Mouse (Mus musculus): Measurements from ENCODE around the gene Wdfy2. TPM values are rescaled to one million over a fixed set of nuclear protein-coding genes. Genes with fewer than 3 reads are reported as not detected.
"Not testable (repeated sequence)": the region's sequence is repeated elsewhere in the genome, so short reads cannot be mapped to it uniquely, and the experiment has no call there.

Wdfy2 gene
- total RNA-seq, 2 experiments from 2014 or later = 6.5 to 6.9 TPM

DNA sequence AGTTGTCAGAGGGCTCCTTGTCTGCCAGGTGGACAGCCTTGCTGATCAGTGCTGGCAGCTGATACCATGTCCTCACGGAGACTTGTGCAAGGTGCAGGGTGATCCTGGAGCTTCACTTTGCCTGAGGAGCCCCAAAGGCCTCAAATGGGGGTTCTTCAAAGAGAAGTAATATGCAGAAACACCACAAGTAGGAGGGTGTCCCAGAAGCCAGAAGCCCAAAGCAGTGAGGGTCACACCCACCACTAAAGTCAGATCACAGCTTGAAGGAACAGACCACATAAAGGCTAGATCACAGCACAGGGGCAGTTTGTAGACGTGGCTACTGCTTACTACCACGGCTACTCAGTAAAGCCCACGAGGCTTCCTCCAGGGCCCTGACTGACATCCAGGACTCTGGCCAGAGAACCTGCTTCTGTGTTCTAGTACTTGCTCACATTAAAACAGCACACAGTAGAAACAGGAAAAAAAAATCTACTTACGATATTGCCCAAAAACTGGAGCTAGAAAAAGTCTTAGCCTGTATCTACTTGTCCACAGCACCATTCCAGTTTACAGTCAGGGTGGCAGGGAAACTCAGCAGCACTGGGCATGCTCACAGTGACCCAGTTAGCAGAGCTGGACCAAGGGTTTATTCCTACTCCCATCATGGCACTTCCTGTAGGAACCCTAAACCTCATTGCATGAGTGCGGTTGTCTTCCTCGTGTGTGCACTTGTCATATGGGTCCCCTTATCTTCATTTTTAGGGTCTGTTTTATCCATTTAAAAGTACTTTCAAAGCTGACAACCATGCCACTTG lies 41.4 kb downstream of the Wdfy2 start:
- DNase-seq (ENCODE audit: low spot score) = no peak

GRCm38 (mm10) chr14:62879497-62879896 lies 42.0 kb downstream of the Wdfy2 start:
- DNase-seq (ENCODE audit: low spot score) = peak; percentile 88

- DNase-seq (ENCODE audit: low spot score) = peak; percentile 82
These were observed 42.8 kb downstream of the Wdfy2 start for GRCm38 (mm10) chr14:62880084-62880851.

DNA sequence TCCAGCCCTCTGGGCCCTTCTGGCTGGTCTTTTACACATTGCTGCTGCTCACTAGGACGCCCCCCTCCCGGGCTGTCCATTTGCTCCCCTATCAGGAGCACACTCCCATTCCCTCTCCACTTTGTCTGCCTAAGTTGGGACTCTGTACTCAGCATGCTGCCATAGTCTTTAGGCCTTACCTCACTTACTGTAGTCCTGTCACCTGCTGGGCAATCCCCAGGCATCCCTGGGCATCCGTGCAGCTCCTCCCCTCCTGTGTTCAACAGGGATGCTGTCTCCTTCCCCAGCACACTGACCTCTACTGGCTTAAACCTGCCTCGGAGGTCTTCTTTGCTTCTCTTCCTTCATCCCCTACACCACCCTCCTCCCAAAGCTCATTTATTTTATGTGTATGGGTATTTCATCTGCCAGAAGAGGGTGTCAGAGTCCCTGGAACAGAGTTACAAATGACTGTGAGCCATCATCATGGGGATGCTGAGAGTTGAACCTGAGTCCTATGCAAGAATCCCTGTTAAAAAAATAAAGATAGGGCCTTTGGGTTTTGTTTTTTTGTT lies 44.7 kb downstream of the Wdfy2 start:
- no peak for DNase-seq (ENCODE audit: low spot score)

GRCm38 (mm10) chr14:62883551-62883950 lies 46.1 kb downstream of the Wdfy2 start:
- no peak for DNase-seq (ENCODE audit: low spot score)

GRCm38 (mm10) chr14:62884171-62884570 lies 46.7 kb downstream of the Wdfy2 start:
- DNase-seq (ENCODE audit: low spot score) = no peak

- DNase-seq (ENCODE audit: low spot score) = no peak
These were observed 47.2 kb downstream of the Wdfy2 start for GRCm38 (mm10) chr14:62884639-62885038.

DNA sequence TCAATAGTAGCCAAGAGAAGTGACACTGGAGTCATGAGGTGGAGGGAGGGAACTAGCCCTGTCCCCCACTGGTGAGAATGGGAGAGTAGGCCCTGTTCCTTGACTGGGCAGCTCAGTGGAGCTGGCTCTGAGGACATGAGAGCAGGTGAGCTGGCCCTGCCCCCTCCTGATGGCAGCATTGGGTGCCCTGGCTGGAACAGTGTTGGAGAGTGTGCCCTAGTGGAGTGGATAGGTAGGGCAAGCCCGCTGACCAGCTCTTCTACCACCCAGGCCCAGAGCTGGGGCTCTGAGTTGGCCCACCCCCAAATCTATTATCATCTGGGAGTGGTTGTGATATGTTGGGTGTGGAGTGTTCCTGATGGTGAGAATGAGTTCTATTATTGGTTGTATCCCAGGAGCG lies 47.7 kb downstream of the Wdfy2 start:
- no peak for DNase-seq (ENCODE audit: low spot score)

- no peak for DNase-seq (ENCODE audit: low spot score)
These were observed 53.9 kb downstream of the Wdfy2 start for GRCm38 (mm10) chr14:62891401-62891800.

DNA sequence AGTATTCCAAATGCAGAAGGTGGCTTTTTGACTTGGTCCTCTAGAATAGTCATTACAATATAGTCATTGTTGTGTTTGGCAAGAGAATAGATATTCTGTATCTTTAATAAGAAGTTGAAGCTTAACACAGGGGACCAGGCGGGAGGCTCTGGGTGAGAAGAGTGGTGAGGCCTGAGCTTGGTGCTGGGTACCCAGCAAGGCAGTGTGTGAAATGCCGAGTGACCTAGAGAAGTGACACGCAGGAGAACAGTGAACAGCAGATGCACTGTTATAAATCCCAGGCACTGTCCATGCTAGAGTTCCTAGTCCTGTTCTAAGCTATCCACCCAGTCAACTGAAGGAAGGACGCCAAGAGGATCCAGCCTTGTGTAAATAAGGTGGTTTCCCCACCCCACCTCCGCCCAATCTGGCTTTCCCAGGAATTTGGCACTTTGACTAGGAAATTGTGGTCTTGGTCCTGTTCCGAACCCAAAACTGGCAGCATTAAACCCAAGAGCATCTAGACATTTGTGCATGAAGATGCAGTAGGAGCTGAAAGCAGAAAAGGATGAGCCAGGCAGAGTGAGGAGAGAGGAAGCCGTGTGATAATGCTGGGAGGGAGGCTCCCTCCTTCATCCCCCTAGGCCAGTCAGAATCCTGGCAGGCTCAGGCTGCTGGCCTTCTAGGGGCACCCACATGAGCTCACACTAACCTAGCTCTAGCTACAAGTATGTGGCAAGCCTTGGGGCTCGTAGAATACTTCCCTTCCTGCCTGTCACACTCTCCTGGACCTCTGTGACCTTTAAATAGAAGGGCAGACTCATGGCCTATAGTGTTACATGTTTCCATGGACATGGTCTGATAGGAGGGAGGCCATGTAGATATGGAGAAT lies 55.5 kb downstream of the Wdfy2 start:
- DNase-seq (ENCODE audit: low spot score) = peak; percentile 44

GRCm38 (mm10) chr14:62893642-62894180 lies 56.2 kb downstream of the Wdfy2 start:
- DNase-seq (ENCODE audit: low spot score) = not testable (repeated sequence)

DNA sequence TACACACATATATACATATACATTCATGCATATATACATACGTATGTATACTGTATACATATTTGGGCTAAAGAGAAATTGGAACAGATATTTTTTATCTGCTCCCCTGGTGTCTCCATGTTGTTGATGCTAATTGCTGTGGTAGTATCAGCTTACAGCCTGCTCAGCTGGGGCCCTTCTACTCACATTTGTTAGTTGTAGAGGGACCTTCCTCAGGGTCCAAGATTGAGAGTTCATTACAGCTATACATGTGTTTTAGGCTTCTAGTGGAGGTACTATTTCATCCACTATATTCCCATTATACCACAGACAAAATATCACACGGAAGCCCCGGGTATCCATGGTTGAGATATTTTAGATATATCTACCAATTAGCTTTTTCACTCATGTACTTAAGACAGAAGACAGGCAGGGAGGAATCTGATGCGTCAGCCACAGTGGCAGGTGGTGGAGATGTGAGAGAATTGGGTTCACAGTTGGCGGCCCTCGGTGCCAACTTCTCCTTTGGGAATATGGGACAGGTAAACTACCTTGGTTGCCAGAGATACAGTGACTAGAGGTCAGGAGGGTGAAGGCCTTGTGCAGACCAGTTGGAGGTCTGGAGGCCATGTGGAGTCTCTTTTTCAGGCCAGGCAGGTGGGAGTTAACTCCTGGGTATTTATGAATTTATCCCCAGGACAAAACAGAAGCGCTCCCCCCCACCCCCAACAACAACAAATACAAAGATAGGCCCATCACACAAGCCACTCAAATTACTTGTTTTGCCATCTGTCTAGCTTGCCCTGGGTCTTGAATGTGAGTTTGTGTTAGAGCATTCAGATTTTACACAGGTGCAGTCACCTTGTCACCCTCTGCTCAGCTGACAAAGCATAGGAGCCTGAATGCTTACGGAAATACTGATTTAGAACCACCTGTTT lies 57.7 kb downstream of the Wdfy2 start:
- DNase-seq (ENCODE audit: low spot score) = no peak

GRCm38 (mm10) chr14:62898061-62898460 lies 60.6 kb downstream of the Wdfy2 start:
- no peak for DNase-seq (ENCODE audit: low spot score)

GRCm38 (mm10) chr14:62907888-62908287 lies 70.4 kb downstream of the Wdfy2 start:
- DNase-seq (ENCODE audit: low spot score) = no peak

DNA sequence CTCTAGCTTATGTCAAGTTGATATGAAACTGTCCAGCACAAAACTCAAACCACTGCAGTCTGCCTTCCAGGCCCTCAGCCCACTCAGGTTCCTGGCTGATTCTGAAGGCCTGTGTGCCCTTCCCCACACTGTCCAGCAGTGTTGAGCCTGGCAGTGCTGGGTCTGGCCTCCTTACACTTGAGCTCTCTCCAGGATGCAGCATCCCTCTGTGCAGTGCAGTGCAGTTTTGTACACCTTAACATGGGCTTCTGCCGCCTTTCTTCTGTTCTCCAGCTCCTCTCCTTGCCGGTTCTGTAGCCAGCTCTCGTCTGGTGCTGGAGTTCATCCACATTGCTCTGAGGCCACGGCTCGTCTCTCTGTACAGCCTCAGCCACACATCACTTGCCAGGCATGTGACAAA lies 71.1 kb downstream of the Wdfy2 start:
- DNase-seq (ENCODE audit: low spot score) = no peak

DNA sequence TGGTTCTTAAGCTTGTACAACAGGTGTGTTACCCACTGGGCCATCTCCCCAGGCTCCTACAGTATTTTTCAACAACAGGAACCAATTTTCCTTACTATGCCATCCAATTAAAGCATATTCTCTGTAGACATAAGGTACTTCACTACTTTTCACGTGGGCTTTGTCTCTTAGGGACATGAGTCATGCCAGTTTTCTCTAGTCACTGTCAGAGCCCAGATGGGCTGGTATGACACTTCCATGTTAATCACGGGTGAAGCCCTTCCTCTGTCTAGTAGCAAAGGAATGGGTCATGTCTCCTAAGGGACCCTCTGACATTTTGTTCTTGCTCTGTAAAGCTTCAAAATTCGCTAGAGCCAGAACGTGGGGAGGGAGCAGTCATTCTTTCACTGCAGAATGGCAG lies 73.4 kb downstream of the Wdfy2 start:
- no peak for DNase-seq (ENCODE audit: low spot score)

DNA sequence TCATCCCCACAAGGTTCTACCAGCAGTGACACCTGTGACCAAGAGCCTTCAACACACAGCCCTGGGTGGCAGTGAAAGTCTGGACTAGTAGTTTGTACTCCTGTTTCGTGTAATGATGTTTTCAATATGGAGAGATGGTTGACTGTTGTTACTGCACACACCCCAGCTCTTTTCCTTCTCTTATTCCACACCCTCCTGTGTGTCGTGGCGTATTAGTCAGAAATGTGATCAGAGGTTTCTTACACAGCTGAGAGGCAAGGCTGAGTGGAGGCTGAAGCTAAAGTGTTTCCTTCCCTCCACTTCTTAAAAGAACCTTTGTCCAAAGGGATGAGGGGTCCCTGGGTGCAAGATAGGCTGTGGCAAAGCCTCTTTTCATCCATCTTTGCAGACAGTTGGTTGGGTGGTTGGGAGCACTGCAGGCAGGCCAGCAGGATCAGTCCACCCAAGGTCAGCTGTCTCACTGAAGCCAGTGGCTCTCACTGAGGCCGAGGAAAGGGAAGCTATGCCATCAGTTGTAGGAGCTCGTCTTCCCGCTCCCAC lies 77.7 kb downstream of the Wdfy2 start:
- no peak for DNase-seq (ENCODE audit: low spot score)

DNA sequence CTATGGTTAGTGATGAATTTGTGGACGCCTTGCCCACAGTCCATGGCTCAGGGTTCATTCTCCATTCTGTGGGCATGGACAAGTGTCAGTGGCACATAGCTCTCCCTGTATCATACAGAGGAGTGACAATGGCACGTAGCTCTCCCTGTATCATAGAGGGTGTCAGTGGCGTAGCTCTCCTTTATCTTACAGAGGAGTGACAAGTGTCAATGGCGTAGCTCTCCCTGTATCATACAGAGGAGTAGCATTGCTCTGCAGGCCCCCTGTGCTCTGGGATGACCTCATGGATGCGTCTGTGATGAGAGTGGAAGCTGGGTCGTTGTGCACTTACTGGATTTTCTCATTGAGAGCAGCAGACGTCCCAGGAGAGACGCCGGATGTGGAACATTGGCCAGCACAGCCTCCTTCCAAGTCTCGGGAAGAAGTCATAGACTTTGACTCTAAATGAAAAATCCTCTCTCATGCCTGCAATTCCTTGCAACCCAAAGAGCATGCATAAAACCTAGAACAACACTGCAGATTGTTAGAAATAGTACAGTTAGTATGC lies 79.1 kb downstream of the Wdfy2 start:
- DNase-seq (ENCODE audit: low spot score) = peak; percentile 20

GRCm38 (mm10) chr14:62921401-62921800 lies 83.9 kb downstream of the Wdfy2 start:
- DNase-seq (ENCODE audit: low spot score) = no peak

- no peak for DNase-seq (ENCODE audit: low spot score)
These were observed 85.2 kb downstream of the Wdfy2 start for GRCm38 (mm10) chr14:62922637-62923036.
